Mouse (Mus musculus) heart, embryonic 16.5 days (tissue): ENCODE data around the gene Dnaja4. TPM values are rescaled to one million over a fixed set of nuclear protein-coding genes. Genes with fewer than 3 reads are reported as not detected.
A peak's percentile ranks its signal among the peaks of the same experiment; 100 is the strongest.

ENCODE experiments used
- ATAC-seq: fragments of 200-750 bp; cut with Nextera tagmentation; replicated peaks from 2 replicates; pipeline ENCODE4 v1.8.0; 2017; ENCODE audit warnings: moderate number of reproducible peaks; ENCODE audit not compliant: insufficient read depth, low FRiP score; ENCODE audit errors: extremely low read depth
- H3K27ac ChIP-seq: fragments of 300-500 bp; sonication (generic); 2 replicates; pipeline ENCODE4 v1.5.1; 2014; ENCODE audit warnings: mild to moderate bottlenecking, low read length, control low read depth, moderate library complexity
- H3K27me3 ChIP-seq: fragments of 300-500 bp; sonication (generic); 2 replicates; pipeline ENCODE4 v1.6.1; 2014; ENCODE audit warnings: low read length, mixed read lengths; ENCODE audit not compliant: control insufficient read depth, insufficient read depth
- H3K36me3 ChIP-seq: fragments of 300-500 bp; sonication (generic); 2 replicates; pipeline ENCODE4 v1.6.1; 2014; ENCODE audit not compliant: control insufficient read depth, insufficient read depth
- H3K4me1 ChIP-seq: fragments of 300-500 bp; sonication (generic); 2 replicates; pipeline ENCODE4 v1.6.1; 2014; ENCODE audit warnings: low read length, mixed read lengths; ENCODE audit not compliant: control insufficient read depth, insufficient read depth
- H3K4me2 ChIP-seq: fragments of 300-500 bp; sonication (generic); 2 replicates; pipeline ENCODE4 v1.6.1; 2014; ENCODE audit warnings: low read depth, mild to moderate bottlenecking, control low read depth, low read length
- H3K4me3 ChIP-seq: fragments of 300-500 bp; sonication (generic); 2 replicates; pipeline ENCODE4 v1.5.1; 2014; ENCODE audit warnings: mild to moderate bottlenecking, control low read depth, low read length
- H3K9ac ChIP-seq: fragments of 300-500 bp; sonication (generic); 2 replicates; pipeline ENCODE4 v1.6.1; 2014; ENCODE audit warnings: low read length, control low read depth
- H3K9me3 ChIP-seq: fragments of 300-500 bp; sonication (generic); replicated peaks from 2 replicates; pipeline ENCODE4 v1.6.1; 2016; ENCODE audit warnings: low read length; ENCODE audit not compliant: control insufficient read depth
- WGBS: fragments of 180-500 bp; shearing (Covaris S2); extraction: QIAGEN DNeasy Blood & Tissue Kit; methylation state at CpG from one replicate; pipeline ENCODE4 v1.1.7; 2014; 5-methylcytosine and 5-hydroxymethylcytosine counted together
- polyA plus RNA-seq: library from polyadenylated mRNA; unstranded; fragments of >200 nt; fragmentation: Nextera tagmentation; extraction: Ambion mirVana; gene quantifications from 2 replicates; pipeline ENCODE4 v1.2.1, GENCODE M21; 2015

Dnaja4 gene
- 30.1 and 30.2 TPM in 2 replicates for polyA plus RNA-seq

GRCm38 (mm10) chr9:54698318-54699086, at the start of gene Dnaja4:
TSS of gene Dnaja4 (plus strand) at chr9:54698873.
- H3K9ac ChIP-seq, result peak within 1 kb of the TSS; percentile 92
- no peaks in the 10 kb centered on the region for H3K36me3 ChIP-seq
- peak within 1 kb of the TSS; percentile 95 for H3K27ac ChIP-seq
- H3K4me3 ChIP-seq, result peak within 1 kb of the TSS; percentile 80
- no peak for ATAC-seq
- H3K27me3 ChIP-seq, result no peaks in the 10 kb centered on the region
- H3K4me1 ChIP-seq, result peaks cover 30% of the 10 kb centered on the region
- peak within 1 kb of the TSS; percentile 92 for H3K4me2 ChIP-seq
- H3K9me3 ChIP-seq, result no peaks in the 10 kb centered on the region
- WGBS, result 59% methylated on average over 17 of the region's 17 CpGs

- no peak overlapping the region for H3K9ac ChIP-seq
- no peak overlapping the region for H3K4me3 ChIP-seq
- H3K27me3 ChIP-seq, result no peaks in the 10 kb centered on the region
- ATAC-seq, result no peak
- no peak overlapping the region for H3K4me2 ChIP-seq
- no peak overlapping the region for H3K27ac ChIP-seq
- WGBS, result 77% methylated on average over 1 of the region's 1 CpGs
- H3K4me1 ChIP-seq, result no peaks in the 10 kb centered on the region
- no peaks in the 10 kb centered on the region for H3K36me3 ChIP-seq
- H3K9me3 ChIP-seq, result no peaks in the 10 kb centered on the region
These were observed 49.3 kb upstream of the Dnaja4 start for GRCm38 (mm10) chr9:54649360-54649759.

GRCm38 (mm10) chr9:54652778-54653177, 45.9 kb upstream of the Dnaja4 start:
- Histone ChIP-seq H3K4me3 (no peak overlapping the region), H3K4me2 (no peak overlapping the region), H3K36me3 (no peaks in the 10 kb centered on the region), H3K27ac (no peak overlapping the region), H3K4me1 (no peaks in the 10 kb centered on the region), H3K9me3 (no peaks in the 10 kb centered on the region), H3K9ac (no peak overlapping the region), H3K27me3 (no peaks in the 10 kb centered on the region)
- no peak for ATAC-seq
- 73% methylated on average over 2 of the region's 2 CpGs for WGBS

- ATAC-seq, result no peak
- Histone ChIP-seq H3K27me3 (no peaks in the 10 kb centered on the region), H3K4me2 (no peak overlapping the region), H3K9me3 (no peaks in the 10 kb centered on the region), H3K27ac (no peak overlapping the region), H3K36me3 (no peaks in the 10 kb centered on the region), H3K9ac (no peak overlapping the region), H3K4me3 (no peak overlapping the region), H3K4me1 (no peaks in the 10 kb centered on the region)
- 70% methylated on average over 2 of the region's 2 CpGs for WGBS
These were observed 42.8 kb upstream of the Dnaja4 start for GRCm38 (mm10) chr9:54655846-54656245.

- no peak for ATAC-seq
- H3K4me1 ChIP-seq, result no peaks in the 10 kb centered on the region
These were observed 42.3 kb upstream of the Dnaja4 start for GRCm38 (mm10) chr9:54656402-54656801.

GRCm38 (mm10) chr9:54658773-54659172, 39.9 kb upstream of the Dnaja4 start:
- Histone ChIP-seq H3K4me2 (no peak overlapping the region), H3K4me3 (no peak overlapping the region), H3K9ac (no peak overlapping the region), H3K27ac (no peak overlapping the region), H3K27me3 (no peaks in the 10 kb centered on the region), H3K4me1 (no peaks in the 10 kb centered on the region), H3K36me3 (no peaks in the 10 kb centered on the region), H3K9me3 (no peaks in the 10 kb centered on the region)
- no peak for ATAC-seq
- WGBS, result 46% methylated on average over 6 of the region's 6 CpGs

More at GRCm38 (mm10) chr9:54656402-54656801, 42.3 kb upstream of the Dnaja4 start:
- Histone ChIP-seq H3K9me3 (no peaks in the 10 kb centered on the region), H3K27me3 (no peaks in the 10 kb centered on the region), H3K4me2 (no peak overlapping the region), H3K27ac (no peak overlapping the region), H3K36me3 (no peaks in the 10 kb centered on the region), H3K9ac (no peak overlapping the region), H3K4me3 (no peak overlapping the region)
- WGBS, result 80% methylated on average over 6 of the region's 6 CpGs

- Histone ChIP-seq H3K9ac (no peak within 1 kb of the TSS), H3K9me3 (no peaks in the 10 kb centered on the region), H3K4me2 (no peak within 1 kb of the TSS), H3K27me3 (no peaks in the 10 kb centered on the region), H3K36me3 (no peaks in the 10 kb centered on the region), H3K27ac (no peak within 1 kb of the TSS), H3K4me1 (no peaks in the 10 kb centered on the region), H3K4me3 (no peak within 1 kb of the TSS)
- ATAC-seq, result no peak
- WGBS, result 25% methylated on average over 10 of the region's 10 CpGs
These were observed 36.9 kb upstream of the Dnaja4 start, which contains the start of gene Acsbg1 for GRCm38 (mm10) chr9:54661605-54662377. TSS of gene Acsbg1 (minus strand) at chr9:54661870.

GRCm38 (mm10) chr9:54664358-54664757, 34.3 kb upstream of the Dnaja4 start:
- Histone ChIP-seq H3K27me3 (no peaks in the 10 kb centered on the region), H3K27ac (no peak overlapping the region), H3K4me1 (no peaks in the 10 kb centered on the region), H3K9ac (no peak overlapping the region), H3K36me3 (no peaks in the 10 kb centered on the region), H3K9me3 (no peaks in the 10 kb centered on the region), H3K4me3 (no peak overlapping the region), H3K4me2 (no peak overlapping the region)
- 74% methylated on average over 9 of the region's 9 CpGs for WGBS
- no peak for ATAC-seq

- Histone ChIP-seq H3K27me3 (no peaks in the 10 kb centered on the region), H3K4me3 (no peak overlapping the region), H3K27ac (no peak overlapping the region), H3K36me3 (no peaks in the 10 kb centered on the region), H3K4me2 (no peak overlapping the region), H3K4me1 (no peaks in the 10 kb centered on the region), H3K9me3 (no peaks in the 10 kb centered on the region), H3K9ac (no peak overlapping the region)
- 90% methylated on average over 3 of the region's 3 CpGs for WGBS
- no peak for ATAC-seq
These were observed 32.6 kb upstream of the Dnaja4 start for GRCm38 (mm10) chr9:54666116-54666515.
